Mouse (Mus musculus) heart, postnatal 0 days (tissue): ENCODE measurements around the gene Wdr60.

Experiments
- CTCF ChIP-seq: IDR thresholded peaks from 2 replicates; pipeline ENCODE4 v1.5.1; 2016; ENCODE audit warnings: antibody characterized with exemption, control low read depth, low read depth
- EP300 ChIP-seq: IDR thresholded peaks from 2 replicates; pipeline ENCODE4 v1.6.1; 2016; ENCODE audit warnings: antibody characterized with exemption, low read depth

GRCm38 (mm10) chr12:116244601-116245000, 18.2 kb downstream of the Wdr60 start:
- TF ChIP-seq CTCF (no peak), EP300 (no peak)
